Mouse (Mus musculus) forebrain, postnatal 0 days (tissue): Measurements from ENCODE around the gene Gfm2. TPM values are rescaled to one million over a fixed set of nuclear protein-coding genes. Genes with fewer than 3 reads are reported as not detected.
"Not testable (repeated sequence)": the region's sequence is repeated elsewhere in the genome, so short reads cannot be mapped to it uniquely, and the experiment has no call there.

Experiments
- ATAC-seq: fragments of 200-750 bp; cut with Nextera tagmentation; 2 replicates; pipeline ENCODE4 v1.8.0; 2017; ENCODE audit warnings: mild to moderate bottlenecking, moderate library complexity
- DNase-seq: peaks from one replicate; pipeline ENCODE4 v3.0.0-alpha.2; 2015
- H3K27ac ChIP-seq: fragments of 300-500 bp; sonication (generic); 2 replicates; pipeline ENCODE4 v1.5.1; 2014; ENCODE audit warnings: low read depth, mild to moderate bottlenecking, antibody characterized with exemption, low read length, moderate library complexity, mixed read lengths
- H3K27me3 ChIP-seq: fragments of 300-500 bp; sonication (generic); 2 replicates; pipeline ENCODE4 v1.6.1; 2014; ENCODE audit warnings: mild to moderate bottlenecking, low read length, mixed read lengths; ENCODE audit not compliant: insufficient read depth
- H3K36me3 ChIP-seq: fragments of 300-500 bp; sonication (generic); 2 replicates; pipeline ENCODE4 v1.6.1; 2014; ENCODE audit warnings: mild to moderate bottlenecking, moderate library complexity; ENCODE audit not compliant: insufficient read depth
- H3K4me1 ChIP-seq: fragments of 300-500 bp; sonication (generic); 2 replicates; pipeline ENCODE4 v1.6.1; 2014; ENCODE audit warnings: antibody characterized with exemption; ENCODE audit not compliant: insufficient read depth
- H3K4me2 ChIP-seq: fragments of 300-500 bp; sonication (generic); 2 replicates; pipeline ENCODE4 v1.6.1; 2014; ENCODE audit warnings: low read depth, mild to moderate bottlenecking, moderate library complexity
- H3K4me3 ChIP-seq: fragments of 300-500 bp; sonication (generic); 2 replicates; pipeline ENCODE4 v1.5.1; 2014; ENCODE audit warnings: low read depth, low read length, mixed read lengths
- H3K9ac ChIP-seq: fragments of 300-500 bp; sonication (generic); 2 replicates; pipeline ENCODE4 v1.6.1; 2014; ENCODE audit warnings: mild to moderate bottlenecking
- H3K9me3 ChIP-seq: fragments of 300-500 bp; sonication (generic); 2 replicates; pipeline ENCODE4 v1.6.1; 2016; ENCODE audit warnings: low read length
- CTCF ChIP-seq: sonication (generic); IDR thresholded peaks from 2 replicates; pipeline ENCODE4 v1.5.1; 2016; ENCODE audit warnings: antibody characterized with exemption, control low read depth, low read depth
- WGBS: fragments of 180-500 bp; shearing (Covaris S2); extraction: QIAGEN DNeasy Blood & Tissue Kit; methylation state at CpG from one replicate; pipeline ENCODE4 v1.1.7; 2014; 5-methylcytosine and 5-hydroxymethylcytosine counted together
- polyA plus RNA-seq: library from polyadenylated mRNA; unstranded; fragments of >200 nt; fragmentation: Nextera tagmentation; extraction: Ambion mirVana; gene quantifications from 2 replicates; pipeline ENCODE4 v1.2.1, GENCODE M21; 2015
- total RNA-seq: library from RNA; depleted of rRNA; stranded (reverse); fragments of >200 nt; gene quantifications from 2 replicates; pipeline ENCODE4 v1.2.3, GENCODE M21; 2014; rRNA removed

The Gfm2 gene
- total RNA-seq (25.1 and 32.1 TPM in 2 replicates), polyA plus RNA-seq (12.8 and 15.5 TPM in 2 replicates)

DNA sequence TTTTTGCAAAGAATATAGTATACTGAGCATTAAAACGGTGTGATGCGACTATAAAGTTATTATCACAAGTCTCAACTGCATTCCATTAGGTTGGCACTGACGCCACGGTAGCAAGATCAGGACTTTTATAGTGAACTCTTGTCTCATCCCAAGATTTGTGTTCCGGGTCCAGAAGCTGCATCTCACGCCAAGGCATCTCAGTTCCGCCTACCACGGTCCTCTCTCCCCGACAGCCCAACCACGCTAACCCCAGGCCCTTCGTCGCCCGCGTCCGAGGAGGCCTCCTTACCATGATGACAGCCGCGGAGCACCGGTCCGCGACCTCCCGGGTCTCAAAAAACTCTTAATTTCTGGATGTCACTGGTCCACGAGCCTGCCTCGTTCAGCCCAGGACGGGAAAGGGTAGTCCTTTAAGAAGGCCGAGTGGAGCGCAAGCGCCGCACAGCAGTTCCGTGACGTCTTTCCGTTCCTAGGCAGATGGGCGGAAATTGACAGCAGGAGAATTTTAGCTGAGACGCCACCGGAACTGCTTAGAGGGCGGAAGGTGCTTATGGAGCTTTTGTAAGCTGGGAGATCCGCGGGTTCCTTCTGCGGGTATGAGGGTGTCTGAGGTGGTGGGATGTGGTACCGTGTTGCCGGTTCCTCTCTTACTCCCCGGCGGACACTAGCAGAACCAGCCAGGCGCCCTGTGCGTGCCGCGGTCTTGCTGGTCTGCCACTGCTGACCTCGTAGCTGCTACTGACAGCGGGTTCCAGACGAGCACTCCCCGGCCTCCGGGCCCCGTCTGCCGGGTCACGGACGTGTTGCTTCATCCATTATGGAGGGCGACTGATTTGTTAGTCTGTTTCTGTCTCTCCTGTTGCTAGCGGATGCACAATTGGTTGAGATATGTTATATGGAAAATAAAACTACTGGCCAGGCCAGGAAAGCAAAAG, at the start of gene Gfm2, which contains the start of gene Nsa2:
Gene Gfm2 (plus strand): TSS at position 472 of the 935 bp plus-strand sequence.
Gene Nsa2 (minus strand): TSS at position 472 of the 935 bp plus-strand sequence.
- Histone ChIP-seq H3K4me3 (peak within 1 kb of the TSS; percentile 57), H3K27me3 (no peaks in the 10 kb centered on the region), H3K27ac (peak within 1 kb of the TSS; percentile 80), H3K9ac (peak within 1 kb of the TSS; percentile 78), H3K4me2 (peak within 1 kb of the TSS; percentile 67), H3K4me1 (peaks cover 6% of the 10 kb centered on the region; the same call in 1 of the 2 replicates), H3K9me3 (no peaks in the 10 kb centered on the region), H3K36me3 (peaks cover 16% of the 10 kb centered on the region)
- DNase-seq (peak; percentile 96), ATAC-seq (peak; percentile 99)
- no peak for TF ChIP-seq CTCF
- 2% methylated on average over 57 of the region's 57 CpGs for WGBS

DNA sequence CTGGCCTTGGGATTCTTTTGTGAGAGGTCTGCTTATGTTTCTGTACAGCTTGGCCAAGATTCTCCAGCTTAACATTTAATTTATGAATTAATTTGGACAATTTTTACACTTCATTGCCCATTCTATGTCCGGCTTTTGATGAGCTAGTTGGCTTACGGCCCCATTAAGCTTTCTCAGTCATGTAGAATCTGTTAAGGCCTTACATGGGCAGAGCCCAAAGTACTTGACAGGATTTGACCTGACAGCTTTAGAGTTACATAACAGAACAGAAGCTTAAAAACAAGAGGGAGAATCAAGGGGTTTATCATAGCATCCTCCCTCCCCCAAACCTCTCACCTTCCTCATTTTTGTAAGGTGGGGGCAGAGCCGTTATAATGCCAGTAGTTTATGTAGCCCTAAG, 49.6 kb upstream of the Gfm2 start:
- H3K27ac ChIP-seq: no peak overlapping the region
- no peak for ATAC-seq
- no peak for DNase-seq
- TF ChIP-seq CTCF: no peak
- no peaks in the 10 kb centered on the region for H3K9me3 ChIP-seq
- no peak overlapping the region for H3K4me3 ChIP-seq
- no peaks in the 10 kb centered on the region for H3K4me1 ChIP-seq
- H3K27me3 ChIP-seq: no peaks in the 10 kb centered on the region
- no peak overlapping the region for H3K9ac ChIP-seq
- 58% methylated on average over 3 of the region's 3 CpGs for WGBS
- H3K36me3 ChIP-seq: no peaks in the 10 kb centered on the region
- H3K4me2 ChIP-seq: no peak overlapping the region

DNA sequence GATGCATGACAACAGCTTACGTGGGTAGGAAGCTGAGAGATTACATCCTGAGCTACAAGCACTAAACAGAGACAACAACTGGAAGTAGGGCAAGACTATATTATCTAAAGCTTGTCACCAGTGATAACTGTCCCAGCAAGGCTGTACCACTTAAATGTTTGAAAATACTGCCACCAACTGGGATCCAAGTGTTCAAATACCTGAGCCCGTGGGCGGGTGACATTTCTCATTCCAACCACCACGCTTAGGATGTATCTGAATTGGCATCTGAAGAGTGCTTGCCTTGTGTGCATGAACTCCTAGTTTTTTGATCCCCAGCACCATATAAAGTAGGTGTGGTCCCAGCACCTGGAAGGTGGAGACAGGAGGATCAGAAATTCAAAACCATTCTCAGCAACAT, 42.0 kb upstream of the Gfm2 start:
- ATAC-seq (no peak), DNase-seq (no peak)
- Histone ChIP-seq H3K4me3 (no peak overlapping the region), H3K4me1 (no peaks in the 10 kb centered on the region), H3K4me2 (no peak overlapping the region), H3K9ac (no peak overlapping the region), H3K27ac (no peak overlapping the region), H3K36me3 (peaks cover 11% of the 10 kb centered on the region; the same call in 1 of the 2 replicates), H3K27me3 (no peaks in the 10 kb centered on the region), H3K9me3 (no peaks in the 10 kb centered on the region)
- no peak for TF ChIP-seq CTCF
- WGBS: 91% methylated on average over 4 of the region's 4 CpGs

DNA sequence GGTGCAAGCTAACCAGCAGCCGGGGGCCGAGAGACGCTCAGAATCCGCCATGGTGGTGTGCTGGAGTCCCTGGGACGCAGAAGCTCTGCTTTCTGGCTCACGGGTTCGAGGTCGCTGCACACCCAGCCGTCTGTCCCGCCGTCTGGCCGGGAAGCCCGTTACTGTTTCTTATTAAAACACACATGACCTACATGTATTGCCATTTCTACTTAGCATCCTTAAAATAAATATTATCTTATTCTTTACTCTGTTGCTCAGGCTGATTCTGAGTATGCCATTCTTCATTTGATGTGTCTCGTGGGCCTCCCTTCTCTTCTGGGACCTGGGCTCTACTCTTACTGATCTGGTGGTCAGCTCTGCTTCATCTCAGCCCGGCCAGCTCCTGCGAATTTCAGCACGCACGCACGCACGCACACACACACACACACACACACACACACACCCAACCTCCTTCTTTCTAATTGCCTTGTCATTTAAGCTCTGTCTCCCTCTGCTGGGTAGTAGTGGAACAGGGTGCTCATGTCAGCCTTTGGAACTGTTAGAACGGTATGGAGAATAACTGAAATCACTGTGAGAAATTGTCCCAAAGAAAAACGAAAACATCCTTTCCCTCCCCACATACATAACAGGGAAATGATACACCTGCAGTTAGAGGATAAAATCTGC, 38.4 kb upstream of the Gfm2 start, which contains the start of gene Gm6169:
Gene Gm6169 (minus strand): TSS at position 51 of the 666 bp plus-strand sequence.
- Histone ChIP-seq H3K9me3 (no peaks in the 10 kb centered on the region), H3K27me3 (no peaks in the 10 kb centered on the region), H3K36me3 (peaks cover 7% of the 10 kb centered on the region; the same call in 1 of the 2 replicates), H3K4me1 (no peaks in the 10 kb centered on the region), H3K27ac (no peak within 1 kb of the TSS), H3K9ac (no peak within 1 kb of the TSS), H3K4me3 (no peak within 1 kb of the TSS), H3K4me2 (no peak within 1 kb of the TSS)
- WGBS: 70% methylated on average over 22 of the region's 22 CpGs
- peak; percentile 91 for TF ChIP-seq CTCF
- DNase-seq (peak; percentile 84), ATAC-seq (peak; percentile 73)

DNA sequence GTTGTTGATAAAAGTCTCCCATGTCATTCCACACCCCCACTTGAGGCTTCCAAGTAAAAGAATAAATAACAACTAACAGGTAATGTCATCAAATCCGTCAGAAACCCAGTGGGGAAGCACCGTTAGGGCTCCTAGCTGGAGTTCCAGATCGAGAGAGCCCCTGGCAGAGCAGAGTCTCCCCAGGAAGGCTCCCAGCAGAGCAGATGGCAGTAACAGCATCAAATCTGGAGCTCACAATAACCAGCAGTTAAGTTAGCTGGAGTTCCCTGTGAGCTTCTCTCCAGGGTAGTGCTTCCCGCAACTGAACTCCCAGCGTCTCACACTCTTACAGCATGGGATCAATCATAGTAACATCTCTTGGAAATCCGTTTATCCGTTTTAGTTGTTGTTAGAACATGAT, 32.7 kb upstream of the Gfm2 start:
- 65% methylated on average over 7 of the region's 7 CpGs for WGBS
- Histone ChIP-seq H3K27me3 (no peaks in the 10 kb centered on the region), H3K4me1 (no peaks in the 10 kb centered on the region), H3K27ac (no peak overlapping the region), H3K4me3 (no peak overlapping the region), H3K9ac (no peak overlapping the region), H3K36me3 (peaks cover 9% of the 10 kb centered on the region; the same call in 1 of the 2 replicates), H3K9me3 (no peaks in the 10 kb centered on the region), H3K4me2 (no peak overlapping the region)
- ATAC-seq: no peak
- DNase-seq: no peak
- no peak for TF ChIP-seq CTCF

DNA sequence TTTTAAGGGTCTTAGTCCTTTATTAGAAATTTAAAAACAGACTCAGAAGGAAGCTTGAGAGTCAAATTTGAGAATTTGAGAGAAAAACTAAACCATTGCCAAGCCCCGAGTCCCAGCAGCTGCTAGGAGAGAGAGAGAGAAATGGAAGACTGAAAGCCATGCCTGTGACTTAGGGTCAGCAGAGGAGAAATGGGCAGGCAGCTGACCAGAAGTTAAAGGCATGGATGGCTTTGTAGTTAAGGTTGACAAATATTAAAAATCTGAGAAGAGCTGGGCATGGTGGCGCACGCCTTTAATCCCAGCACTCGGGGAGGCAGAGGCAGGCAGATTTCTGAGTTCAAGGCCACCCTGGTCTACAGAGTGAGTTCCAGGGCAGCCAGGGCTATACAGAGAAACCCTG, 30.0 kb upstream of the Gfm2 start:
- H3K4me3 ChIP-seq, H3K4me2 ChIP-seq, H3K9me3 ChIP-seq, H3K9ac ChIP-seq, H3K27ac ChIP-seq, DNase-seq, ATAC-seq, H3K27me3 ChIP-seq, H3K4me1 ChIP-seq: not testable (repeated sequence)
- WGBS: 94% methylated on average over 4 of the region's 4 CpGs
- peaks cover 21% of the 10 kb centered on the region for H3K36me3 ChIP-seq
